Mouse (Mus musculus) hindlimb bud, embryonic 11.5 days (tissue): ENCODE measurements around the gene Khdrbs2.

Experiments
- DNase-seq: peaks from one replicate; pipeline ENCODE4 v3.0.0-alpha.2; 2012; ENCODE audit warnings: low read depth, low spot score; ENCODE audit errors: extremely low spot score

The Khdrbs2 gene

GRCm38 (mm10) chr1:32172506-32173239, at the start of gene Khdrbs2:
Gene Khdrbs2 (plus strand): TSS chr1:32172714.
- DNase-seq: no peak

- no peak for DNase-seq
These were observed 2.1 kb downstream of the Khdrbs2 start for GRCm38 (mm10) chr1:32174566-32174965.

- DNase-seq: no peak
These were observed 27.2 kb downstream of the Khdrbs2 start for GRCm38 (mm10) chr1:32199664-32200260.

- DNase-seq: no peak
These were observed 75.9 kb downstream of the Khdrbs2 start for GRCm38 (mm10) chr1:32248443-32248842.

- no peak for DNase-seq
These were observed 77.1 kb downstream of the Khdrbs2 start for GRCm38 (mm10) chr1:32249602-32250001.

GRCm38 (mm10) chr1:32250337-32250736, 77.8 kb downstream of the Khdrbs2 start:
- DNase-seq: no peak

GRCm38 (mm10) chr1:32258942-32259341, 86.4 kb downstream of the Khdrbs2 start:
- no peak for DNase-seq

GRCm38 (mm10) chr1:32270519-32270918, 98.0 kb downstream of the Khdrbs2 start:
- no peak for DNase-seq

GRCm38 (mm10) chr1:32294702-32295101, 122.2 kb downstream of the Khdrbs2 start:
- no peak for DNase-seq

GRCm38 (mm10) chr1:32301391-32301790, 128.9 kb downstream of the Khdrbs2 start:
- DNase-seq: no peak

GRCm38 (mm10) chr1:32309074-32309473, 136.6 kb downstream of the Khdrbs2 start:
- no peak for DNase-seq

GRCm38 (mm10) chr1:32309637-32310036, 137.1 kb downstream of the Khdrbs2 start:
- DNase-seq: no peak

GRCm38 (mm10) chr1:32339108-32339507, 166.6 kb downstream of the Khdrbs2 start:
- DNase-seq: no peak

GRCm38 (mm10) chr1:32347538-32347937, 175.0 kb downstream of the Khdrbs2 start:
- DNase-seq: no peak

- no peak for DNase-seq
These were observed 179.6 kb downstream of the Khdrbs2 start for GRCm38 (mm10) chr1:32352076-32352475.

- DNase-seq: no peak
These were observed 191.0 kb downstream of the Khdrbs2 start for GRCm38 (mm10) chr1:32363539-32363938.

- no peak for DNase-seq
These were observed 225.0 kb downstream of the Khdrbs2 start for GRCm38 (mm10) chr1:32397553-32397952.

GRCm38 (mm10) chr1:32407651-32408050, 235.1 kb downstream of the Khdrbs2 start:
- DNase-seq: no peak

- no peak for DNase-seq
These were observed 255.9 kb downstream of the Khdrbs2 start for GRCm38 (mm10) chr1:32428410-32428809.

GRCm38 (mm10) chr1:32429493-32429892, 257.0 kb downstream of the Khdrbs2 start:
- no peak for DNase-seq

GRCm38 (mm10) chr1:32430516-32430915, 258.0 kb downstream of the Khdrbs2 start:
- DNase-seq: no peak

GRCm38 (mm10) chr1:32433118-32433517, 260.6 kb downstream of the Khdrbs2 start:
- no peak for DNase-seq

- DNase-seq: no peak
These were observed 271.4 kb downstream of the Khdrbs2 start for GRCm38 (mm10) chr1:32443927-32444326.
